Mouse (Mus musculus) Patski (cell line): ENCODE measurements at regions not wholly inside any gene's neighbourhood (a gene's known extent, or its start where the extent isn't known, plus 50 kb on each side); places are given as distances from the start of the nearest gene placed in this dataset.

Source experiments
- ATAC-seq: fragments of 100-300 bp; one replicate; pipeline ENCODE4 v1.8.0; 2021
- CTCF ChIA-PET: fragments of 350-600 bp; sonication (Branson Sonifier 250); formaldehyde crosslinking; loops from one replicate; lab custom pipeline; 2022; ENCODE audit warnings: inconsistent platforms; lab: Charles Lee
- POLR2A ChIA-PET: fragments of 350-600 bp; sonication (Branson Sonifier 250); formaldehyde crosslinking; loops from one replicate; lab custom pipeline; 2022; ENCODE audit warnings: antibody characterized with exemption, inconsistent platforms; lab: Charles Lee
- DNase-seq: peaks from one replicate; pipeline ENCODE4 v3.0.0-alpha.2; 2011; ENCODE audit warnings: low read depth, low spot score
- H3K27me3 ChIP-seq: fragments of 371-371 bp; one replicate; pipeline ENCODE4 v1.5.1; 2021
- CTCF ChIP-seq: fragments of 100-300 bp; IDR thresholded peaks from one replicate; pipeline ENCODE4 v1.5.1; 2021
- in situ Hi-C: fragments of 300-500 bp; cut with MboI; formaldehyde crosslinking; loops from 3 replicates; pipeline ENCODE4 v1.11.1; 2018; ENCODE audit warnings: low pct_unique_long_range_greater_than_20kb, mixed read lengths

DNA sequence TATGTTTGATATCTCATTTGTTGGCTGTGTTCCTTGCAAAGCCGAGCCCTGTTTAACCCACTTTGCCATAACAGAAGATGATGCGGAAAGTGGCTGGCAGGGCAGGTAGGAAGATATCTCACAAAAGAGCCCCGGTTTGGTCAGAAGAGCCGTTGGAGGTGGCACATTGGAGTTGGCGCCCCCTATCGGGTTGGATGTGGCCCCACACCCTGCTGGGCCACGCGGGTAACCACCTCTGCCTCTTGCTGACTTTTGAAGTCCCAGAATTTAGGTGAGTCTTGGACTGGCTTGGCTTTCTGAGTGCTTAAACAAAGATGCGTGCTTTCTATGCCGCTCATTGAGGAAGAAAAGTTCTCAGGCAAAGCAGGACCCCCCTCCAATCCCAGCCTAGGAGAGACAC lies 56.1 kb downstream of the Gm4791 start:
- no peak for DNase-seq
- POLR2A ChIA-PET, result no interaction called here
- in situ Hi-C loops, result no loop called here
- peaks cover 3% of the 10 kb centered on the region for H3K27me3 ChIP-seq
- no peak for TF ChIP-seq CTCF
- CTCF ChIA-PET, result no interaction called here
- ATAC-seq, result no peak

- ATAC-seq, result no peak
- no peak for TF ChIP-seq CTCF
- in situ Hi-C loops, result no loop called here
- H3K27me3 ChIP-seq, result peaks cover 3% of the 10 kb centered on the region
- DNase-seq, result no peak
- ChIA-PET CTCF (no interaction called here), POLR2A (no interaction called here)
Observed at GRCm38 (mm10) chr9:47055558-47055957, 57.0 kb downstream of the Gm4791 start.

DNA sequence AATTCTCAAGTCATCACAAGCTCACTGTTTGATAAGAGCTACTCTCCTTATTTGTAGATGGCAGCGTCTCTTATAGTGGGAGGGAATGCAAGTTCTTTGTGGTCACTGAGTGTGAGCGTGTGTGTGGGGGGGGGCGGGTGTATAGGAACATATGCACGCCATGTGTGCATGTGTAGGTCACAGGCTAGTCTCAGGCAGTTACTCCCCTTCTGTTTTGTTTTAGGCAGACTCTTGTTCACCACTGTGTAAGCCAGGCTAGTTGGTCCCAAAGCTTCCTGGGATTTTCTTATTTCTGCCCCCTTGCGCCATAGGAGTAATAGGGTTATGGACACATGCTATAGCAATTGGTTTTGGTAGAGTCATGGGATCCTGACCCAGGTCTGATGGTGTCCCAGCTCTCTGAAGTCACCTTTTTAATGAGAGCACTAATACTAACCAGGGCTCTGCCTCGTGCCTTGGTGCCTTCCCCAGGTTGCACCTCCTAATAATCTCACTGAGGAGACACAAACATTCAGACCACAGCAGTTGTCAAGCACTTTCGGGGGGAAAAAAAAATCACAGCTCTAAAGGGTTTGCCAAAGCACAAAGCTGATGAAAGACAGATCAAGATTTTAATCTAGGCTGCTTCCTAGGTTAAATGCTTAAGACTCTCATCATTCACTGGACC lies 60.9 kb downstream of the Gm4791 start:
- POLR2A ChIA-PET, result interaction anchor here (0.7 kb wide), 1 partner anchor 27 kb away, joined by 3 read pairs; no protein-coding TSS in a partner anchor
- peaks cover 3% of the 10 kb centered on the region for H3K27me3 ChIP-seq
- in situ Hi-C loops, result no loop called here
- DNase-seq (no peak), ATAC-seq (no peak)
- CTCF ChIA-PET, result interaction anchor here (1.2 kb wide), 1 partner anchor 9 kb away, joined by 4 read pairs; no protein-coding TSS in a partner anchor
- TF ChIP-seq CTCF, result no peak

GRCm38 (mm10) chr9:47060757-47061156 lies 62.2 kb downstream of the Gm4791 start:
- no peak for TF ChIP-seq CTCF

GRCm38 (mm10) chr9:47062516-47062915 lies 64.0 kb downstream of the Gm4791 start:
- POLR2A ChIA-PET, result no interaction called here
- peak; percentile 9 for DNase-seq
- peak; percentile 86 for ATAC-seq
- CTCF ChIA-PET, result interaction anchor here (1.3 kb wide), 1 partner anchor 12 kb away, joined by 4 read pairs; no protein-coding TSS in a partner anchor
- no peak for TF ChIP-seq CTCF
- in situ Hi-C loops, result no loop called here
- peaks cover 3% of the 10 kb centered on the region for H3K27me3 ChIP-seq

More at GRCm38 (mm10) chr9:47060757-47061156, 62.2 kb downstream of the Gm4791 start:
- H3K27me3 ChIP-seq, result peaks cover 3% of the 10 kb centered on the region
- no peak for ATAC-seq
- in situ Hi-C loops, result no loop called here
- POLR2A ChIA-PET, result no interaction called here
- CTCF ChIA-PET, result no interaction called here
- no peak for DNase-seq

- ChIA-PET CTCF (interaction anchor here (1.3 kb wide), 1 partner anchor 11 kb away, joined by 4 read pairs; no protein-coding TSS in a partner anchor), POLR2A (no interaction called here)
- in situ Hi-C loops, result no loop called here
Observed at GRCm38 (mm10) chr9:47063751-47064150, 65.2 kb downstream of the Gm4791 start.

DNA sequence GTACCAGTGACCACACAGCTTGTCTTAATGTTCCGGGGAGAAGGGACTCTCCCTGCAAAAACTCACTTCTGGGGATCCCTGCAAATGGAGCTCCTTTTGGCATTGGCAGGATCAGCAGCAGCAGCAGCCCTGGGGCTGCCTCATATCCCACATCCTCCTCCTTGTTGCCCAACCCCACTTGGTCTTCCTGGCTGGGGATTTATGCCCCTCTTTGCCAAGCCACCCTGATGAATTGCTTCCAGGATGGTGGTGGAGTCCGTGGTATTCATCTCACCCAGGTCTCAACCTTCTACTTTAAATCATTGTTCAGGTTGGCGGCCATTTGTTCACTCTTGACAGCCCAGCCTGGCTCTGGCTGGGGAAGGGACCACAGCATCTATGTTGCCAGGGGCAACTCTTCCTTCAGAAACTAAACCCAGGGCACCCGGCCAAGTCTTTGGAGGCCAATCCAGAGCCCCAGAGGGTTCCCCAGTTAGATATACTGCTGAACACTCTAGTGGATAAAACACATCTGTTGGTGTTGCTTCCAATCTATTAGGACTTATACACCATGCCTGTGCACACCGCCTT lies 66.0 kb downstream of the Gm4791 start:
- ChIA-PET CTCF (no interaction called here), POLR2A (no interaction called here)
- TF ChIP-seq CTCF, result no peak
- no peak for ATAC-seq
- in situ Hi-C loops, result no loop called here
- H3K27me3 ChIP-seq, result peaks cover 2% of the 10 kb centered on the region
- DNase-seq, result no peak

More at GRCm38 (mm10) chr9:47063751-47064150, 65.2 kb downstream of the Gm4791 start:
- DNase-seq, result no peak
- no peak for TF ChIP-seq CTCF
- H3K27me3 ChIP-seq, result no peaks in the 10 kb centered on the region
- no peak for ATAC-seq

GRCm38 (mm10) chr9:47069436-47069835 lies 70.9 kb downstream of the Gm4791 start:
- in situ Hi-C loops, result no loop called here
- CTCF ChIA-PET, result no interaction called here
- no peak for ATAC-seq
- peaks cover 13% of the 10 kb centered on the region for H3K27me3 ChIP-seq
- no peak for TF ChIP-seq CTCF
- DNase-seq, result no peak
- POLR2A ChIA-PET, result no interaction called here

GRCm38 (mm10) chr9:47070958-47071357 lies 72.4 kb downstream of the Gm4791 start:
- TF ChIP-seq CTCF, result no peak
- POLR2A ChIA-PET, result no interaction called here
- CTCF ChIA-PET, result no interaction called here
- in situ Hi-C loops, result no loop called here
- no peak for ATAC-seq
- no peak for DNase-seq
- H3K27me3 ChIP-seq, result peaks cover 13% of the 10 kb centered on the region

GRCm38 (mm10) chr9:47076946-47077345 lies 78.4 kb downstream of the Gm4791 start:
- DNase-seq, result no peak
- no peak for TF ChIP-seq CTCF
- ChIA-PET POLR2A (no interaction called here), CTCF (no interaction called here)
- in situ Hi-C loops, result no loop called here
- no peak for ATAC-seq
- H3K27me3 ChIP-seq, result peaks cover 2% of the 10 kb centered on the region

- no peak for DNase-seq
- CTCF ChIA-PET, result no interaction called here
- peaks cover 2% of the 10 kb centered on the region for H3K27me3 ChIP-seq
- no peak for ATAC-seq
- POLR2A ChIA-PET, result no interaction called here
- in situ Hi-C loops, result no loop called here
- TF ChIP-seq CTCF, result no peak
Observed at GRCm38 (mm10) chr9:47077416-47077815, 78.9 kb downstream of the Gm4791 start.
